Mouse (Mus musculus) kidney, postnatal 25 days (tissue): Measurements from ENCODE around the gene Mtmr11.

ENCODE experiments used
- DNase-seq, 2 experiments: peaks; one replicate each; pipeline ENCODE4 v3.0.0; 2021; ENCODE audit warnings: mixed read lengths in 2 of 2

Mtmr11 gene

DNA sequence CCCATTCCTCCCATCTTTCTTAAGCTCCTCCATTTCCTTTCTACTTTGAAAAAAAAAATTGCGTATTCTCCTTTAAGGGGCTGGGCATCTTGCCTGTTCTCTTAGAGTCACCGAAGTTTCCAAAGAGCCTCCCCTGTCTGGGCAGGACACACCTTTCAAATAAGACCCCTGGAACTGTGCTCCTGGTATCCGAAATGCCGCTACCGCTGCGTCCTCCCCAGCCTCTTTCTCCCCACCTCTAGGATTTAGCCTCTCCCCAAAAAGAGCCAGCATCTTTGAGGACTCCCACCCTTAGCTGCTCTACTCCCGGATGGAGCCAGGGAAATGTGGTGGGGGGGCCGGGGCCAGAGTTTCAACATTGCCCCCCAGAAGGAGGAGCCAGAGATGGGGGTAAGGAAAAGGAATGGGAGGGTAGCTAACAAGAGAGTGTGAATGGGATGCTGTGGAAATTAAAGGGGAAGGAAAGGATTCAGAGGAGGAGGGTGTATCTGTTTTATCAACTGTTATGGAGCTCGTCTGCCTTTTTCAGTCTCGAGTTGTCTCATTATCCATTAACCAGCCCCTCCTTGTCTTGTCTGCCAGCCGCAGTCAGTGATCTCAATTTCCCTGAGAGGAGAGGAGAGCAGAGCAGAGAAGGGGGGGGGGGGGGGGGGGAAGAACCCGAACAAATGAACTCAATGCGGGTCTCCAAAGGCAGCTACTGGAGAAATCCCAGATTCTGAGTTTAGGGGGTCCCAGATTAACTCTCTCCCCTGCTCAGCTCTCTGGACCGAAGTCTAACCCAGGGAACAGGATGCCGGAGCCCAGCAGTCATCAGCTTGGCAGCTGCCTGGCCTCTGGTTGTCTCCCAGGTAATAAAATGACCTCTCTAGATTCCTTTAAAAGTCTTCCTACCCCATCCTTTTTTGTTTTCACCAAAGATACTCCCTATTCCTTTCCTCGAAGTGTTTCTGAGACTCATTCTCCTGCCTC, at the start of gene Mtmr11:
Gene Mtmr11 (plus strand): TSS at position 136 of the 972 bp plus-strand sequence.
- DNase-seq, result peak; percentile 67 to 71

DNA sequence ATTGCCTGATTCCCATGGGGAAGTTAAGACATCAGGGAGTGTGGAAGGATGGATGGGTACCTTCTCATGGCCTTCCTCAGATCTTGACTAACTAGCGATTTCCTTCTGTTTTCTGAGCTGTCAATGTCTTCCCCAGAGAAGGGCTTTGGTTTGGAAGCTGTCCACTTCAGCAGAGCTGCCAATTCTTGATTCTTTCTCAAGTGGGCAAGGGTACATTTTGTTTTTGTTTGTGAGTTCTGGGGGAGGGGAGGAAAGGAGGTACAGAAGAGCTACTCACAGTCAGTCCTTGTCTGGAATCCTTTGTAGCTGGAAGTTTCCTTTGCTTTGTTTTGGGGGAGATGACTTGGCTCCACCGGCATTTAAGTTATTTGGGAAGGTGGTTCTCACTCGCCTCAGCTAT, 48.6 kb upstream of the Mtmr11 start:
- DNase-seq, result no peak

GRCm38 (mm10) chr3:96118142-96118541, 43.7 kb upstream of the Mtmr11 start:
- DNase-seq, result no peak

DNA sequence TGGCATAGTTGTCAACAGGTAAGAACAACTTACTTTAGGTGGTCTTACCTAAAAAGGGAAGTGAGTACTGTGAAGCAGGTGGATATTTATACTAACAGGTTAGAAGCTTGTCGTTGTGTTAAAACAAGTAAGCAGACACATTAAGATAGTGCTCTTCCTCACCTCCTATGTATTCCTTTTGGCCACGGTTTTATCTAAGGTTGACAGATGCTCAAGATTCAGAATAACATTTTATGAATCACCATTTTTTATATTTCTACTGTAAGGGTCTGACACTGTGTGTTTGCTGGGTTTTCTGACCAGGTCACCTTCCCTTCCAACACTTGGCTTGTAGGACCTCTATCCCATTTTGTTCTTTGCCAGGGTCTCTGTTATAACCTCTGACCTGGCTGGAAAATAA, 43.1 kb upstream of the Mtmr11 start:
- DNase-seq, result no peak

DNA sequence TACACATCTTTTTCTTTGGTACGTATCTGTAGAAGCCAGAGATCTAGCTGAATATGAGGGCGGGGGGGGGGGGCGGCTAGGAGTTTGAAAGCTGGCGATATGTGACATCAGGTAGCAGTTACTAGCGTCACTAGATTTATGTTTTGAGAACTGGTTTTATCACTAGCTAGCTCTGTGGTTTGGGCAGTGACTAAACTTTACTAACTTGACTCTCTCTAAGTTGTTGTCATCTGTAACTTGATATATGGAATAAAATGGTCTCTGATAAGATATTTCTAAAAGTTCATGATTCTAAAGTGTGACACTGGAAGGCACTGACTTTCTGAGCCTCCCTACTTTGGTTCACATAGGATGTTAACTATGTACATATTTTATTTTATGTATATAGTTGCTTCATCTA, 37.6 kb upstream of the Mtmr11 start:
- no peak for DNase-seq

DNA sequence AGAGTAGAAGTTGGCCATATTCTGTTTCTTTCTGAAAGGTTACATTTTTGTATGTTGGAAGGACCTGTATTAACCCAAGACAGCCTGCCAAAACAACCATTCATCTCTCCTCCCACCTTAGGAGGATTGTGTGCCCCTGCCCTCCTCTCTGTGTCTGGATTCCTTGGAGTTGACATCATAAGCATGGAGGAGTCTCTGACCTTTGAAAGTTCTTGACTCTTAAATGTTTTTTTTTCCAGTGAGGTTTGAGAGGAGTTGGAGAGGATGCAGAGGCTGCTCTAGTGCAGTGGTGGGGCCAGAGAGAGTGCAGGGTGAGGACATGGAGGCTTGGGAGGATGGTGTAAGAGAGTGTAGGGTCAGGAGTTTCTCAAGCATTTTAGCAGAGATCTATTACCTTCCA, 33.7 kb upstream of the Mtmr11 start:
- peak in 1 of 2 experiments; percentile 49 for DNase-seq

- DNase-seq, result no peak
Observed at GRCm38 (mm10) chr3:96132478-96132877, 29.3 kb upstream of the Mtmr11 start.

DNA sequence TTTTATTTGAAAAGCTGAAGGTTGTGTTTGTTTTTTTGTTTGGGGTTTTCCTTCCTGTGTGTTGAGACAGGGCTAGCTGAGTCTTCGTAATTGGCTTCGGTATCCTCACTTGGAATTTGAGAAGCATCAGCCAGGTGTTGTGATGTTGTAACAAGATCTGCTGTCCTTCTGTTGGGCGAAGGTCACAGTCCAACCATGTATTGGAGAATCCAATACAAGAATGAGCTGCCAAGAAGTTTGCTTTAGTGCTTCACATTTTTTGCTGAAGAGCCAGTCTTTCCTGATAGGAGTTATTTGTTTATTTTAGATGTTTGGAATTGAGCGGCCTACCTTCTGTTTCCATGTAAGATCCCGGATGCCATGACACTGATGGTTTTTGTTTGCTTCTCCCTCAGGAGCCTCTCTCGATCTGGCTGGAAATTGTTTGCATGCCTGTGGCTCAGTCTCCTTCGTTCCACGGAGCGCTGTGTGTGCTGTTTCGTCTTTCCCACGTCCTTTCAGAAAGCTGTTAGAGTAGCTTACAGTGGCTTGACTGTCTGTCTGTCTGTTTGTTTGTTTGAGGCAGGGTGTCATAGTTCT, 28.4 kb upstream of the Mtmr11 start:
- peak; percentile 44 to 66 for DNase-seq

GRCm38 (mm10) chr3:96135011-96135410, 26.8 kb upstream of the Mtmr11 start:
- DNase-seq, result peak; percentile 83 to 88

DNA sequence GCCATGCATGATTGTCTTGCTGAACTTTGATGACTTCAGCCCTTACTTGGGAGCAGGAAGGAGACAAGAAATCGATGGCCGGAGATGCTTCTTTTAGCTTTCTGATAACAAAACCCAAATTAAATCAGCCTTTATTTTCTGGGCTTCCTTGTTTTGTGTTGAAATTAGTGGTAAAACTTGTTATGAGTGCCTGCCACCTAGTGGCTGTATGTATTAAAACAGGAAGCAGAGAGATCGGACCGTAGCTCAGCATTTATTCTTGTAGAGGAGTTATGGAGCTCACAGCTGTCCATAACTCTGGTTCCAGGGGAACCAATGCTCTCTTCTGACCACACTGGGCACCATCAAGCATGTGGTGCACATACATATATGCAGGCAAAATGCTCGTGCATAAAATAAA, 13.9 kb upstream of the Mtmr11 start:
- peak; percentile 33 to 74 for DNase-seq

GRCm38 (mm10) chr3:96151836-96152235, 10.0 kb upstream of the Mtmr11 start:
- DNase-seq, result no peak

GRCm38 (mm10) chr3:96152611-96153010, 9.2 kb upstream of the Mtmr11 start:
- DNase-seq, result no peak

GRCm38 (mm10) chr3:96155501-96155900, 6.3 kb upstream of the Mtmr11 start:
- DNase-seq, result no peak

GRCm38 (mm10) chr3:96159820-96160219, 2.0 kb upstream of the Mtmr11 start:
- no peak for DNase-seq

GRCm38 (mm10) chr3:96160222-96160802, 1.5 kb upstream of the Mtmr11 start:
- peak; percentile 66 to 86 for DNase-seq

DNA sequence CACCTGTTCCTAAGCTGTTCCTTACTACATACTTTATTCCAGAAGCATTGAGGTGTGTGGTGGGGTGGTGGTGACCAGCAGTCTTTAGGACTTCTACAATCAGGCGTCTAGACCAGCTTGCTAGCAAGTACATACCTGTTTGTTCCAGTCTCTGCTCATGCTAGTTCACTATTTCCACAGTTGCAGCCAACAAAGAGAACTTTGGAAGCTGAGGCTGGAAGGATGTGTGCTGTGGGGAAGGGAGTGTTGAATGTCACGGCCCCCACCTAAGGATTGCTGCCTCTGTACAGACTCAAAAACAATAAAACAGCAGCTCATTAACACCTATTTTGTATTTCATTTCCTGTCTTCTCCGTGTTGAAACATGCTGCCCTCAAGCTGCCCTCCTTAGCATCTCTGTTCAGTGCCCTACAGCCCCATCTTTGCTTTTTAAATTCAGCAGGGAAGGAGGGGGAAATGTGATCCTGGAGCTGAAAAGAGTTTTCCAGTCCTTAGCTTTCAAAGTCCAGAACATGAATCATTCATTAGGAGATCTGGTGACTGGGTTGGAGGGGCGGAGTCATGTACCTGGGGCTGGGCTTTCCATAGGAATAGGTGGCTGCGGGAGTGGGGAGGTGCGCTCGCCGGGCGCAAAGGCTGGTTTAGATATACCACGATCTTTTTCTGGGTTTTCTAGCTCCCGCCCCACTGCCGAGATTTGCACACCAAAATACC, 844 bp upstream of the Mtmr11 start:
- peak; percentile 90 to 94 for DNase-seq

- DNase-seq, result no peak
Observed at GRCm38 (mm10) chr3:96163040-96163439, 1.2 kb downstream of the Mtmr11 start.

- DNase-seq, result no peak
Observed at GRCm38 (mm10) chr3:96168466-96169158, 6.8 kb downstream of the Mtmr11 start.

DNA sequence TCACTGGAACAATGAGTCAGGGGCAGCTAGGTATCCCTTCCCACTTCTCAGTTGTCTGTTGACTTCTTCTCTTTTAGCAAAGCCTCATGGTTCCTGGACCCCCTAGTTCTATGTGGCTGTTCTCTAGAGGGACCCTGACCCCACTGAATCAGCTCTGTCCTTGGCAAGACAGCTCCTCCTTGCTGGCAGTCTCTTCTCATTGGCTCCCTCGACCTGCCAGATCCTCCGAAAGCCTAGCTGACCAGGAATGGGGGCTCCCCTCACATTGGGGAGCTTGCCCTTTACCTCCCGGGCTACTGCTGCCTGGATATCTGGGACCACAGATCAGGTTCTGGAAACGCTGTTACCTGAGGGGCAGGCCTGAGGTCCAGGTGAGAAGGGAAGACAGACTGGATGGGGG, 8.5 kb downstream of the Mtmr11 start:
- DNase-seq, result peak in 1 of 2 experiments; percentile 40

DNA sequence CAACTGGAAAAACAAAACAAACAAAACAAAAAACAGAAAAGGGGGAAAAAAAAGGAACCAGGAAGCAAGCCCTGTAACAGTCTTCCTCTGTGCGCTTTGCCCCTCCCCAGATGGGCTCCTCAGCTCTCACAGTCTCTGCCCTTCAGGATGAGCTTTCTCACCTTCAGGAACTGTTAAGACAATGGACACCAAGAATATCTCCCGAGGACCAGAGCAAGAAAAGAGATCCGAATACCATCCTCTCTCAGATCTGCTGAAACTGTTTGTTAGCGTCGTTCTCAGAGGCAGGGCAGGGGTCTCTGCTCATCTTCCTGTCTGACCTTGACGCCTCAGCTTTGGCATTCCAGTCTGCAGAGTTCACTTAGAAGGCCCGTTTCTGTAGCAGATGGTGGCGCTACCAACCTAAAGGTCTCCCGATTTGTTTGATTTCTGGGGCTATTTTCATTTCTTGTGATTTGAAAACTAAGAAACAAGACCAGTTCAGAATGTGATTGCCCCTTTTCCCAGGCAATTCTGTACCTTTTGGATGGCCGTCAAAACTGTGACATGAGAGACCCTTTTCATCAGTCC, 9.3 kb downstream of the Mtmr11 start:
- peak in 1 of 2 experiments; percentile 41 for DNase-seq

DNA sequence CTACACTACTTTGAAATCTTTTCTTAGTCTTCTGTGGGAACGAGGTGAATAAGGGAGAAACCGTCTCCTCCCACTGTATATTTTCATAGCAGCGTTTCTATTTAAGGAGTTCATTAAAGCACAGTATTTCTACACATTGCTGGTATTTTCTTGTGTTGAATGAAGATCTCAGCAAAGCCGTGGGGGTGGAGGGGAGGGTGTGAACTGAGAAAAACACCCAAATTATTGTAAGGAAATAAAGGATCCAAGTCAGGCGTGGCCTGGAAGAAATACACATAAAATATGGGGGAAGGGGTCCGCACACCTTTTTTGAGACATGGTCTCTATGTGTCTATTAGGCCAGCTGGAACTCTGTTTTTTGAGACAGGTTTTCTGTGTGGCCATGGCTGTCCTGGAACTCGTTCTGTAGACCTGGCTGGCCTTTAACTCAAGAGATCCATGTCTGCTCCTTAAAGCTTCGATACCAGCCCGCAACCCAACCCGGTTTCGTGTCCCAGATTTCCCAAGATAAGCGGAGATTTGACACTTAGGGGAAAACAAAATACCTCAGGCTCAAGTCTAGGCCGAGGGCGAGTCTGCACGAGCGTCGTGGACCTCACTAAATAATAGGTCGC, 9.9 kb downstream of the Mtmr11 start:
- no peak for DNase-seq
